Mouse (Mus musculus) adrenal gland (tissue): ENCODE measurements around the gene Celf5.

Source experiments
- intact Hi-C: fragments of 180-260 bp; cut with DNase I; formaldehyde crosslinking; loops from one replicate; pipeline ENCODE4 v1.15.1; 2025
- long read RNA-seq, 2 experiments: library from polyadenylated mRNA; unstranded; transcript quantifications; one replicate each; pipeline ENCODE4 v2.0.0; 2020; ENCODE audit warnings: borderline replicate concordance in 1 of 2; ENCODE audit not compliant: insufficient replicate concordance in 1 of 2

Gene Celf5
- long read RNA-seq, experiment 1 = 0 reads
- long read RNA-seq, experiment 2 = 0 reads

DNA sequence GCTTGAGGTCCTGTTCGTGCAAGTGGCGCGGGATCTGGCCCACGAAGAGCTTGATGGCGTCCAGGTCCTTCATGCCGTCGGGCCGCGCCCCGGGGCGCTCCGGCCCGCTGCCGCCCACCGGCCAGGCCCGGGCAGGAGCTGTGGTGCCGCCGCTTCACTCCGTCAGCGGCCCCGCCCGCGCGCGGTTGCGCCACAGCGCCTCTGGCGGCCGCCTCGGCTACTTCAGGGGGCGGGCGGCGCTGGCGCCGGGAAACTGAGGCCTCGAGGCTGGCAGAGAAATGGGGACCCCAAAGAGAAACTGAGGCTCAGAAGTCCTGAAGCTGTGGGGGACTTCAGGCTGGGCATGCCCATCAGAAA is at the start of gene Celf5:
Celf5 (minus strand) TSS at position 177 of the 357 bp plus-strand sequence.
- intact Hi-C loops = no loop called here

GRCm38 (mm10) chr10:81526779-81527178 is 44.3 kb upstream of the Celf5 start:
- intact Hi-C loops = loop anchor here (2.0 kb wide), 1 partner anchor 24 kb away; no protein-coding TSS in a partner anchor

DNA sequence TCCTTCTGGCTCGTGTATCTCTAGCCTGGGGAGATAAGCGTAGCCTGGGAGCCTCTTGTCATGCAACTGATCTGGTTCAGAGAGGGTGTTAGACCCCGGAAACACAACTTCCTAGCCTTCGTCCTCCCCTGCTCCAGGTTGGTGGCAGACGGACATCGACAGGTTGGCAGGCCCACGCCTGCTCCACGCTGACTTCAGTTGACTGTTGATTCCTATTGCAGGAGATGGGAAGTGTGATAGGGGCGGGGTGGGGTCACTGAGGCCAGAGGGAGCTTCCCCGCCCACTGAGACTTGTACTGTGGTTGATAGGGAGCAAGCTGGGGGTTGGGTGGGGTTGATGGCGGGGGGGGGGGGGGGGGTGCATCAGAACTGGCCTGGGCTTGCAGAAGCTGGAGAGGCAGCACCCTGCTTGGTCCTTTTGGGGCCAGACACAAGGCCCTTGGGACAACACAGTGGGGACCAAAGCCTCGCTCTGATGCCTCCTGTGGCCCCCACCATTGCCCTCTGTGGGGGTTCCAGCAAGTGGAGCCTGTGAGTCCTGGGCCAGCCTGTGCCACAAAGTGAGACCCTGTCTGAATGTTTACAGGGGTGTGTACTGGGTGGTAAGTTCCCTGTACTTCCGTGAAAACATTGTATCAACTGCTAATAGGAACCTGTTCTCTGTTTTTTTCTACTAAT is 42.6 kb upstream of the Celf5 start:
- intact Hi-C loops = no loop called here

DNA sequence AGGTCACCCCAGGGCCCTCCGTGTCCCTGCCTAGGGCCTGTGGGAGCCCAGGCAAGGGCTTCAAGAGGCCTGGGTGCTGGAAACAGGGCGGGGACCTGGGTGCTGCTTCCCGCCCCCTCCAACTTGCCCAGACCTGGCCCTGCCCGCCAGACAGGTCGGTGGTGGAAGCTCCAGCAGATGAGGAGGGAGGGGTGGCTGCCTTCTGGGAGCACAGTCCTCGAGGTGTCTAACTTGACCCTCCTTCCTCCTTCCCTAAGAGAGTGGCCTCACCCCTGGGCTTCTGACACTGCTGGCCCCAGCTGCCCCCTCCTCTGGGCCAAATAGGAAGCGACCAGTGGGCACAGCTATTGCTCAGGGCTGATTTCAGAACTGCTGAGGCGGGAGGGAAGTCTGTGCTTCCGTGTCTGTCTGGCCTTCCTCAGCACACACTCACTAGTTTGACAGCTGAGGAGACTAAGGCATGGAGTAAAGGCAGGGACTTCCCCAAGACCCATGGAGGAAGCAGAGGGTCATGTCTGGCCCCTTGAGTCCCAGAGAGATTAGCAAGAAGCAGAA is 41.6 kb upstream of the Celf5 start, which contains the start of gene Gna15:
Gna15 (minus strand) TSS at position 175 of the 555 bp plus-strand sequence.
- intact Hi-C loops = no loop called here

DNA sequence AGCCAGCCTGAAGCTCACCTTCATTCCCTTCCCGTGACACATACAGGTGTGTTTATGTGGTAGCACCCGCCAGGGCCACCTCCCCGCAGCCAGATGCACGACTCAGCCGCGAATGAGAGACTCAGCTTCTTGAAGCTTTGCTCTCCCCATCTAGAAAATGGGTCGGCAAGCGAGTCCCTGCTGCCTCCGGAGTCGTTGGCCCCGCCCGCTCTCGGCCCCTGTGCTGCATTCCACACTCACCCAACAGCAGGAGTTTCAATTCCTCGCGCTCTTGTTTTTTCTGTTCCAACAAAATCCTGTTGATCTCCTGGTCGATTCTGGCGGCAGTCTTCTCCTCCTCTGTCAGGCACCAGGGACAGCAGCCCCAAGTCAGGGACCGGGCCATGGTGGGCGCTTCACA is 41.1 kb upstream of the Celf5 start:
- intact Hi-C loops = no loop called here

GRCm38 (mm10) chr10:81523142-81523541 is 40.6 kb upstream of the Celf5 start:
- intact Hi-C loops = no loop called here

DNA sequence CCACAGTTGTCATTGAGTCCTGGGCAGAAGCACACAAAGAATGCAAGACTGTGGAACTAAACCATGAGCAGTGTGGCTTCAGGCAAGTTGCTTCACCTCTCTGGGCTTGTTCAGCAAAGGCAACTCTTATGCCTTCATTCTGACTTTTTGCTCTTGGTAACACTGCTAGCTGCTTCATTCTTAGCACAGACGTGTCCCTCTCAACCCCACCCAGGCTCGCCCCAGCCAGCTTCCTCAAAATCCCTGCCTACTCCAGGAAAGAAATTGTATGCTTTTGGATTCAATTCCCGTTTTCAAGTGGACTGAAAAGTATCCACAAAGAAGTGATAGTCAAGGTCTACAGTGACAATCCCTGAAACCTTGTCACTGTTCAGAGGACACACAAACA is 37.5 kb upstream of the Celf5 start:
- intact Hi-C loops = loop anchor here (5.0 kb wide), 1 partner anchor 32 kb away; no protein-coding TSS in a partner anchor

DNA sequence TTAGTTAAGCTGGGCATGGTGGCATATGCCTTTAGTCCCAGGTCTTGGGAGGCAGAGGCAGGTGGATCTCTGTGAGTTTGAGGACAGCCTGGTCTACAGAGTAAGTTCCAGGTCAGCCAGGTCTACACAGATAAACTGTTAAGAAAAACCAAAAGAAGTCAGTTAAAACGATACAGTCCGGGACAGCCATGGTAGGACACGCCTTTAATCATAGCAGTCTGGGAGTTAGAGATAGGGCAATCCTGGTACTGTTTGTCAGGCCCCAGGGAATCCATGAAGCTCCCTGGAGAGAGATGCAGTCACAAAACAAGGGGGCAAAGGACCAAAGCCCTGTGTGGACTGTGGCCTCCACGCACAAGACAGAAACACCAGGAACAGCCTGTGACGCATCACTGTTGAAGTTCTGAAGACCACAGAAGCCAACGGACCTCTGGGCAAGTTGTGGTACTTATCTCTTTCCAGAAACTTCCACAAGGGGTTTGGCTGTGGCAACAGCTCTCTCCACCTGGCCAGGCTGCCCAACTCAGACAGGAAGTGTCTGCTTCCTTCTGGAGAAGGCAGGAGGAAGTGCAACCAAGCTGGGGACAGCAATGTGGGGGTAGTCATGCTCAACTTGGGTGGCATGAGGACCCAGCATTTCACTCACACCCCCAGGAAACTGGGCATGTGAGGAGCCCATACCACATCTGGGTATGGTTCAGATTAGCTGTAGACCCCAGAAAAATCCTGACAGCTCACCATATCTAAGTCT is 36.9 kb upstream of the Celf5 start:
- intact Hi-C loops = loop anchor here (5.0 kb wide), 1 partner anchor 33 kb away; no protein-coding TSS in a partner anchor

DNA sequence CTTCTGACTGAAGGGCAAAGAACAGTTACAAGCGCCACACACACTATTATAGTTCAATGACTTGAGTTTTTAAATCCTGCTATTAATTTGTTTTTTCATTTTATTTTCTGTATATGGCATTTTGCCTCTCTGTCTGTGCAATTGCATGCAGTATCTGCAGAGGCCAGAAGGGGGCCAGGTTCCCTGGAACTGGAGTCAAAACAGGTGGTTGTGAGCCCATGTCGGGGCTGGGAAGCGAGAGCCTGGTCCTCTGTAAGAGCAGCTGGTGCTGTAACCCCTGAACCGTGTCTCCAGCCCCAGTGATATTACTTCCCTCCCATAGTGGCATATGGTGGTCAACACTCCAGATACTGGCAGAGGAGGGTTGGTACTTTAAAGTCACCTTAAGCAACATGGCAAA is 36.0 kb upstream of the Celf5 start:
- intact Hi-C loops = loop anchor here (5.0 kb wide), 1 partner anchor 34 kb away; no protein-coding TSS in a partner anchor

GRCm38 (mm10) chr10:81517227-81517626 is 34.7 kb upstream of the Celf5 start:
- intact Hi-C loops = loop anchor here (5.0 kb wide), 1 partner anchor 35 kb away; no protein-coding TSS in a partner anchor

DNA sequence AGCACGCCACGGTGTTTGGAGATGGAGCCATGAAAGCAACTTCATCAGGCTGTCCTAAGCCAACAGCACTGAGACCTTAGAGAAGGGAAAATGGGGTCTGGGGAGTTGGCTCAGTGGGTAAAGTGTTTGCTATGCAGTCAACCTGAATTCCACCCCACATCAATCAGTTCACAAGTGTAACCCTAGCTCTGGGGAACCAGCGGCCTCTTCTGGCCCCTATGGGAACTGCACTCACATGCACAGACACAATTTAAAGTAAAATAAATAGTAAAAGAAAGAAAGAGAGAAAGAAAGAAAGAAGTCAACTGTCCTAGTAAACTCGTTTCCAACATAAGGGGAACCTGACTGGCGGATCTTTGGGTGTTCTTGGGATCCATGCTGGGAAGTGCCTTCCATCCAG is 31.3 kb upstream of the Celf5 start:
- intact Hi-C loops = no loop called here

GRCm38 (mm10) chr10:81510246-81510810 is 27.8 kb upstream of the Celf5 start:
- intact Hi-C loops = no loop called here

GRCm38 (mm10) chr10:81507691-81508489 is 25.4 kb upstream of the Celf5 start:
- intact Hi-C loops = no loop called here

- intact Hi-C loops = no loop called here
Observed at GRCm38 (mm10) chr10:81507095-81507494, 24.6 kb upstream of the Celf5 start.

- intact Hi-C loops = no loop called here
Observed at GRCm38 (mm10) chr10:81505016-81505664, 22.6 kb upstream of the Celf5 start.

GRCm38 (mm10) chr10:81502658-81503057 is 20.1 kb upstream of the Celf5 start:
- intact Hi-C loops = loop anchor here (2.0 to 5.0 kb wide), 3 partner anchors 24 to 670 kb away; no protein-coding TSS in a partner anchor

- intact Hi-C loops = loop anchor here (2.0 to 5.0 kb wide), 3 partner anchors 25 to 670 kb away; no protein-coding TSS in a partner anchor
Observed at GRCm38 (mm10) chr10:81501863-81502262, 19.4 kb upstream of the Celf5 start.

- intact Hi-C loops = loop anchor here (5.0 kb wide), 2 partner anchors 52 to 672 kb away; no protein-coding TSS in a partner anchor
Observed at GRCm38 (mm10) chr10:81500032-81500431, 17.5 kb upstream of the Celf5 start, which contains the start of gene S1pr4. Gene S1pr4, minus strand, starts transcription at chr10:81500132.

- intact Hi-C loops = no loop called here
Observed at GRCm38 (mm10) chr10:81499250-81499901, 16.9 kb upstream of the Celf5 start.
